Mouse (Mus musculus) bone marrow macrophage, adult 2 months (primary cell): ENCODE measurements around the gene Trpm8.

Experiments used
- CTCF ChIP-seq: IDR thresholded peaks from 2 replicates; pipeline ENCODE4 v1.5.1; 2012; ENCODE audit warnings: low read depth, mild to moderate bottlenecking, low read length, moderate library complexity
- POLR2A ChIP-seq: IDR thresholded peaks from 2 replicates; pipeline ENCODE4 v1.6.1; 2012; ENCODE audit warnings: mild to moderate bottlenecking, low read depth, low read length, borderline replicate concordance

GRCm38 (mm10) chr1:88412013-88412412 is 134.6 kb downstream of the Trpm8 start:
- TF ChIP-seq CTCF, result no peak
- TF ChIP-seq POLR2A, result no peak
